Mouse (Mus musculus) stomach, embryonic 14.5 days (tissue): ENCODE results near the gene Uvrag. TPM values are rescaled to one million over a fixed set of nuclear protein-coding genes. Genes with fewer than 3 reads are reported as not detected.

Source experiments
- ATAC-seq: fragments of 200-750 bp; cut with Nextera tagmentation; 2 replicates; pipeline ENCODE4 v1.8.0; 2017; ENCODE audit warnings: low read depth, moderate TSS enrichment; ENCODE audit not compliant: insufficient number of reproducible peaks, insufficient read depth, low FRiP score
- H3K27ac ChIP-seq: fragments of 300-500 bp; sonication (generic); 2 replicates; pipeline ENCODE4 v1.5.1; 2014; ENCODE audit warnings: mild to moderate bottlenecking, low read length, moderate library complexity, mixed read lengths
- H3K27me3 ChIP-seq: fragments of 300-500 bp; sonication (generic); 2 replicates; pipeline ENCODE4 v1.6.1; 2014; ENCODE audit warnings: low read length, control low read depth, mixed read lengths; ENCODE audit not compliant: control insufficient read depth, insufficient read depth
- H3K36me3 ChIP-seq: fragments of 300-500 bp; sonication (generic); 2 replicates; pipeline ENCODE4 v1.6.1; 2014; ENCODE audit warnings: mild to moderate bottlenecking, control low read depth, low read length, moderate library complexity, mixed read lengths; ENCODE audit not compliant: control insufficient read depth, insufficient read depth
- H3K4me1 ChIP-seq: fragments of 300-500 bp; sonication (generic); 2 replicates; pipeline ENCODE4 v1.6.1; 2014; ENCODE audit warnings: low read length, control low read depth, mixed read lengths; ENCODE audit not compliant: control insufficient read depth, insufficient read depth
- H3K4me2 ChIP-seq: fragments of 300-500 bp; sonication (generic); replicated peaks from 2 replicates; pipeline ENCODE4 v1.6.1; 2014; ENCODE audit warnings: low read depth, low read length, control low read depth
- H3K4me3 ChIP-seq: fragments of 300-500 bp; sonication (generic); 2 replicates; pipeline ENCODE4 v1.5.1; 2014; ENCODE audit warnings: low read depth, low read length, control low read depth
- H3K9ac ChIP-seq: fragments of 300-500 bp; sonication (generic); replicated peaks from 2 replicates; pipeline ENCODE4 v1.6.1; 2014; ENCODE audit warnings: low read depth, mild to moderate bottlenecking, control low read depth, low read length, moderate library complexity, mixed read lengths
- H3K9me3 ChIP-seq: fragments of 300-500 bp; sonication (generic); 2 replicates; pipeline ENCODE4 v1.6.1; 2016; ENCODE audit warnings: low read depth, low read length, control low read depth; ENCODE audit not compliant: control insufficient read depth
- WGBS: fragments of 180-500 bp; shearing (Covaris S2); extraction: QIAGEN DNeasy Blood & Tissue Kit; methylation state at CpG from one replicate; pipeline ENCODE4 v1.1.7; 2014; 5-methylcytosine and 5-hydroxymethylcytosine counted together
- polyA plus RNA-seq: library from polyadenylated mRNA; unstranded; fragments of >200 nt; fragmentation: Nextera tagmentation; extraction: Ambion mirVana; gene quantifications from 2 replicates; pipeline ENCODE4 v1.2.1, GENCODE M21; 2014

Gene Uvrag
- polyA plus RNA-seq, 1 experiment from 2014 or later, result 23.9 TPM

DNA sequence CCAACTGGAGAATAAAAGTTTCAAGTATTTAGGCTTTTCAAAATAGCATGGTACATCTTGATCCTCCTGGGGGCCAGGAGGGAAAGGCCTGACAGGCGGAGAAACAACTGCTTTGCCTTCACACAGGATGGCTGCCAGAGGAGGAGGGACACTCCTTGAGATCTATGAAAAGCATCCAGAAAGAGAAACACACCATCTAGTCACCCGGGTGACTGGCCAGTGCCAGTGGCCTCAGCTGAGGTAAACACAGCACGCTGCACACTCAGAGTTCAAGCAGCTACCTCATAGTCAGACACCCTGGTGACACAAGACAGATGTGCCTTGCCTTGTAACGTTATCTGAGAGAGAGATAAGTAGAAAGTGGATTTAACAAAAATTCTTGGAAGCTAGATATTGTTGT, 120.6 kb downstream of the Uvrag start:
- Histone ChIP-seq H3K4me1 (peaks cover 21% of the 10 kb centered on the region), H3K36me3 (no peaks in the 10 kb centered on the region), H3K4me2 (no peak overlapping the region), H3K27me3 (no peaks in the 10 kb centered on the region), H3K9ac (no peak overlapping the region), H3K9me3 (no peaks in the 10 kb centered on the region), H3K27ac (no peak overlapping the region), H3K4me3 (no peak overlapping the region)
- WGBS, result 15% methylated on average over 4 of the region's 4 CpGs
- no peak for ATAC-seq

DNA sequence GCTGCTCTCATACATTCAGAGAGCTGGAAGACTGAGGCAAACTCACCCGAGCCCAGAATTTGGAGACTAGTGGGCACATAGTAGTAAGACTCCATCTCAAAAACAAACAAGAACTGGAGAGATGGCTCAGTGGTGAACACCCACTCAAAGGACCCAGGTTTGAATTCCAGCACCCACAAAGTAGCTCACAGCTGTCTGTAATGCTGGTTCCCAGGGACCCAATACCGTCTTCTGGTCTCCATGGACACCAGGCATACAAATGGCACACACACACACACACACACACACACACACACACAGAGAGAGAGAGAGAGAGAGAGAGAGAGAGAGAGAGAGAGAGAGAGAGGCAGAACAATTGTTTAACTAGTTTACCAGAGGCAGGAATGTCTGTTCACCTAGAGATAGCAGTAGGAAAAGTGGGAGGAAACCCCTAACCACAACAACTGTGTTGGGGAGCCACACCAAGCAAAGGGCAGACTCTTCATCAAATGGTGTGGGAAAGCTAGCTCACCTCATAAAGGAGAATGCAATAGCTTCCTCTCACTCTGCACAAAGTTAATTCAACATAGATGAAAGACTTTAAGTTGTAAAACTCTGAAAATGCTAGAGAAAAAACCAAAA, 123.6 kb downstream of the Uvrag start:
- no peak for ATAC-seq
- Histone ChIP-seq H3K27ac (no peak overlapping the region), H3K36me3 (no peaks in the 10 kb centered on the region), H3K27me3 (no peaks in the 10 kb centered on the region), H3K4me3 (no peak overlapping the region), H3K4me1 (peaks cover 30% of the 10 kb centered on the region), H3K9ac (no peak overlapping the region), H3K4me2 (no peak overlapping the region), H3K9me3 (no peaks in the 10 kb centered on the region)
- 70% methylated on average over 2 of the region's 2 CpGs for WGBS

DNA sequence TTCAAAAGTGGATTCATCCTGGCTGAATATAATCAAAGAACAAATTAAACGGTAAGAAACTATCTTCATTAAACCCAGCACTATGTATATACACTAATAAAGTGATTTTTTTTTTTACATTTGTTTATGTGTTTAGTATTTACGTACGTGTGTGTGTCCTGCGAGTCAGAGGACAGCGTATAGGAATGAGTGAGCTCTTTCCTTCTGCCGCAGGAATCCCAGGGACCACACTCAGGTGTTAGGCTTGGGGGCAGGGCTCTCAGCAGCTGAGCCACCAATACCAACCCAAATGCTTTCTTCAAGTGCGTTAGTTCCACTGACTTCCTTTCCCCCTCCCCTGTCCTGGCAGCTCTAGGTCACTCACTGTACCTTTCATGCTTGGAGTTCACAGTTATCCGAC, 125.0 kb downstream of the Uvrag start:
- H3K4me1 ChIP-seq, result peaks cover 34% of the 10 kb centered on the region
- WGBS, result 37% methylated on average over 8 of the region's 8 CpGs
- no peaks in the 10 kb centered on the region for H3K27me3 ChIP-seq
- ATAC-seq, result no peak
- no peak overlapping the region for H3K9ac ChIP-seq
- no peaks in the 10 kb centered on the region for H3K36me3 ChIP-seq
- no peak overlapping the region for H3K4me3 ChIP-seq
- no peak overlapping the region for H3K27ac ChIP-seq
- no peak overlapping the region for H3K4me2 ChIP-seq
- no peaks in the 10 kb centered on the region for H3K9me3 ChIP-seq

DNA sequence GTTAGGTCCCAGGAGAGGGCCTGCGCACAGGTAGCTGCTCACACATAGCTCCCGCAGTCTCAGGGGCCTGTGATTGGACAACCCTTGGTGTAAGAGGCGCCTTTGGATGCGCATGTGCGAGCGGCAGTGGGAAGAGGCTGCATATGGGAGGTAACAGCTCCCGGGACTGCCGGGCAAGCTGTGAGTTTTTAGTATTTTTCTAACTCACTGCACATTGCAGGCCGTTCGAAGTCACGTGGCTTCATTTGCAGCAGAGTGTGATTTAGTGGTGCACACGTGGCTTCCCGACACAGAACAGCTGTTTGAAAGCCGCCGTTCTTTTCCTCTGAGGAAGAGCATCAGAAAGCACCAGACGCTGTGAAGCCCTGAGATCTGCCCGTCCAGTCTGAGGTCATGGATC, 125.5 kb downstream of the Uvrag start:
- Histone ChIP-seq H3K9ac (no peak overlapping the region; the same call in 1 of the 2 replicates), H3K4me2 (no peak overlapping the region), H3K27ac (no peak overlapping the region), H3K27me3 (no peaks in the 10 kb centered on the region), H3K4me1 (peaks cover 30% of the 10 kb centered on the region), H3K36me3 (no peaks in the 10 kb centered on the region), H3K9me3 (no peaks in the 10 kb centered on the region), H3K4me3 (no peak overlapping the region)
- ATAC-seq, result peak; percentile 81
- WGBS, result 34% methylated on average over 17 of the region's 17 CpGs

DNA sequence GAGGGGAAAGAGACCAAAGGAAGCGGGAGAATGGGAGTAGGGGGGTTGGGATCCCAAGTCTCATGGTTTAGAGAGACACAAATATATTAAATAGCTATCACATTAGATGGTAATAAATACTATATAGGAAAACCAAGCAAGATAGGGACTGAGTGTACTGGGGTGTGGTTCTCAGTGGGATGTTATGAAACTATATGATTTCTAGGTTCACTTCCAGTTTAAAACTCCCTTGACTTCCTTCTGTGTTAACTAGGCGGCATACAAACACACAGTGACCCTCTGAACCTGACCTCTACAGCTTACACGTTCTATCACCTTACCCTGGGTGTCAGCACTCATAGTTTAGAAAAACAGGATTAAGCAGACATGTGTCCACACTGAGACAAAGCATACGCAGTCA, 126.3 kb downstream of the Uvrag start:
- Histone ChIP-seq H3K4me2 (no peak overlapping the region), H3K36me3 (no peaks in the 10 kb centered on the region), H3K4me3 (no peak overlapping the region), H3K27ac (no peak overlapping the region), H3K4me1 (peaks cover 24% of the 10 kb centered on the region), H3K27me3 (no peaks in the 10 kb centered on the region), H3K9me3 (no peaks in the 10 kb centered on the region), H3K9ac (no peak overlapping the region)
- no peak for ATAC-seq
- WGBS, result 43% methylated on average over 4 of the region's 4 CpGs

DNA sequence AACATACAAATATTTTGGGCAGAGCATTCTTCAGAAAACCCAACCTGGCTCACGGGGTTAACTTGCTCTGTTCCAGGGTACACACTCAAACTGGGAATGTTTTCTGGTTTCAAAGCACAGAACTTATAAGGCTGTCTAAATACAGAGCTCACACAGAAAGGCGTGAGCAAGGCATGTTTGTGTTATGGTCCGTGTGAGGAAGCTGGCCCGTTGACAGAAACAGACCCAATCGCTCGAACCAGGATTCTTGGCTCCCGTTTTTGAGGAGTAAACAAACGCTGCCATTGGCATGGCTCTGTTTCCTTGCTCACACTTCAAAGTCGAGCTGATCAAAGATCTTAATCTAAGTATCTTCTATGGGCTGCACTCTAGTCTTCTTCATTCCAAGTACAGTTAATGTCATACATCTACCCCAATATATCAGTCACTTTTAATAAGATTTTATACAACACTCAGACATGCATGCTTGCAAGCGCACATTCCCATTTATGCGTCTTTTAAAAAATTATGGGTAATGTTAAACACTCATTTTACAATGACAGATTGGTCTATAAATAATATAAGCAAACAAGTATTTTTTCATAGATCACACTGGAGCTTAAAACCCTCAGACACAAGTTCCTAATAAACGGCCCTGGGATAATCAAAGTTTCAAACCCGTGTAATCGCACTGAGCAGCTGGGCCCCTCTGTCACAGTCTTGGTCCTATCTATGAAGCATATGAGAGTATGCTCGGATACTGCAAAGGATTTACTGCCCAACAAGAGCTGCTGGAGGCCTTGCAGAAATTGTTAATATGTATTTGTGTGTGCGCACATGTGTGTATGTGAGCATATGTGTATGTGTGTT, 133.2 kb downstream of the Uvrag start:
- no peak for ATAC-seq

DNA sequence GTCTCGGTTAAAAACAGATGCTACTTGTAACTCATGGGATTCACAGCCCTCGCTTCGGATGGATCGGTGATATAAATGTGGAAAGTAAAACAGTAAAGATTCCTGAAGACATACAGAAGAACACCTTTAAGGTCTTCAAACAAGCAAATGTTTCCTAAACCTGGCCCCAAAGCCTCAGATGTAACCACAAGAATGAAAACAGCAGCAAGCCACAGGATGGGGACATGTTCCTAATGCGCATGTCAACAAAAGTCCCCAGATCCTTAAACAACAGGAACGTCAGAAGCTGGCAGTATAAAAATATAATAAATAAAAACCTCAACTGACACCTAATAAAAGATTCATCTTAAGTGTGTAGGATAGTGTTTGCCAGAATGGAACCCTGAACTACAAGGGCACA, 137.7 kb downstream of the Uvrag start:
- whole genome bisulfite sequencing, result 86% methylated on average over 6 of the region's 6 CpGs
- H3K27me3 ChIP-seq, result no peaks in the 10 kb centered on the region
- no peak overlapping the region for H3K4me2 ChIP-seq
- H3K4me1 ChIP-seq, result no peaks in the 10 kb centered on the region
- no peaks in the 10 kb centered on the region for H3K9me3 ChIP-seq
- no peaks in the 10 kb centered on the region for H3K36me3 ChIP-seq
- no peak overlapping the region for H3K27ac ChIP-seq
- no peak overlapping the region for H3K9ac ChIP-seq
- H3K4me3 ChIP-seq, result no peak overlapping the region
- no peak for ATAC-seq

More for the DNA sequence above, 133.2 kb downstream of the Uvrag start:
- H3K9ac ChIP-seq, result no peak overlapping the region
- no peak overlapping the region for H3K4me3 ChIP-seq
- WGBS, result 46% methylated on average over 16 of the region's 16 CpGs
- 0 out of 2 replicates have a peak, but pooled peaks cover 7% of the 10 kb centered on the region for H3K4me1 ChIP-seq
- no peak overlapping the region for H3K4me2 ChIP-seq
- H3K9me3 ChIP-seq, result no peaks in the 10 kb centered on the region
- H3K36me3 ChIP-seq, result no peaks in the 10 kb centered on the region
- H3K27me3 ChIP-seq, result no peaks in the 10 kb centered on the region
- peak overlapping the region; percentile 61 for H3K27ac ChIP-seq

DNA sequence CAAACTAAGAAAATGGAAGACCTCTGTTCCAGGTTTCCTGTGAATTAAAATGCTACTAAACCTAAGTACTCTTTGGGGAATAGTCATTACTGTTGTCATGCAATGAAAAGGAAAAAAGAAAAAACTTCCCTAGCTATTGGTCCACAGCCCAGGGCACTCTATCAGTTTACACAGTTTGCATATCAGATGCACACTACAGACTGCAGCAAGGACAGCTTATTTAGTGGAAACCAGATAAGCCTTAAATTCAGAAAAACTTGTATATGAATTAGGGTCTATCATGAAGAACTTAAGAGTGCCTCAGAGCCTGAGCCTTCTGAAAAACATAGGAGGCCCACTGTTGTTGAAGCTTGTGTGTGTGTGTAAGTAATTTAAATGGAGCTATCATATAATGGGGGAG, 142.2 kb downstream of the Uvrag start:
- Histone ChIP-seq H3K36me3 (no peaks in the 10 kb centered on the region), H3K4me1 (0 out of 2 replicates have a peak, but pooled peaks cover 7% of the 10 kb centered on the region), H3K9ac (no peak overlapping the region), H3K4me3 (no peak overlapping the region), H3K4me2 (no peak overlapping the region), H3K27me3 (no peaks in the 10 kb centered on the region), H3K27ac (no peak overlapping the region), H3K9me3 (no peaks in the 10 kb centered on the region)
- ATAC-seq, result no peak
